Mouse (Mus musculus): ENCODE measurements around the gene Gnas.

The Gnas gene

DNA sequence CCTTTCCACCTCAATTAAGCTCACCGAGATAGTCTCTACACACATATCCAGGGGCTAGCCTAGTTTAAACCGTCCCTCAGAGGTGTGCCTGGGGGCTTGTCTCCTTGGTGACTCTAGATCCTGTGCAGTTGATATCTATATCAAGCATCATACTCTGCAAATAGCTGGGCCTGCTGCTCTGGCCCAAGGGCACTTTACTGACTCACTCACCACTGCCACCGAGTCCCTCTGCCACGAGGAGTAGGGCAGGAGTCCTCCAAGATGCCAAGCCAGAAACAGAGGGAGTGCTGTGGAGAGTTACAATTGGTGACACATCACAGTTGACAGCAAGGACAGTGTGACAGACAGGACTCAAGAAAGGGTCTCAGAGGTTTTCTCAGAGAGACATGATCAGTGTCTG lies 75.5 kb downstream of the Gnas start:
- DNase-seq (ENCODE audit: low spot score in 2 of 2): peak in 1 of 2 experiments; percentile 44

DNA sequence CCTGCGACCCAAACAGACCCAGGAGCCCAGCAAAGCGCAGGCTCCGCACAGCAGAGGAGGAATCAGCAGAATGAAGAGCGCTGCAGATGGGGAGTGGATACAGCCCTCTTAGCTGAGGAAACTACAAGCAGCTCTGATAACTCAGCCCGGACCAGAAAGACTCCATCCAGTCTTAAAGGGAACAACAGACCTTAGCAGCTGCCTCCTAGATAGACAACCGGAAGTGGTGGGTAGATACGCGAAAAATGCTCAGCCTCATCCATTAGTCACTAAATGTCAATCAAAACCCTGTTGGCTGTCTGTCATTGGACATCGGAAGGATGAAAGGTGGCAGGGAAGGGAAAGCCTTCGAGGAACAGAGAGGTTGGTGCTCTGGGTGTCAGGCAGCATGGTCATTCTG lies 82.5 kb downstream of the Gnas start:
- no peak for DNase-seq (ENCODE audit: low spot score in 2 of 2)

- DNase-seq (ENCODE audit: low spot score in 2 of 2): no peak
These were observed 96.9 kb downstream of the Gnas start for GRCm38 (mm10) chr2:174381021-174381420.

DNA sequence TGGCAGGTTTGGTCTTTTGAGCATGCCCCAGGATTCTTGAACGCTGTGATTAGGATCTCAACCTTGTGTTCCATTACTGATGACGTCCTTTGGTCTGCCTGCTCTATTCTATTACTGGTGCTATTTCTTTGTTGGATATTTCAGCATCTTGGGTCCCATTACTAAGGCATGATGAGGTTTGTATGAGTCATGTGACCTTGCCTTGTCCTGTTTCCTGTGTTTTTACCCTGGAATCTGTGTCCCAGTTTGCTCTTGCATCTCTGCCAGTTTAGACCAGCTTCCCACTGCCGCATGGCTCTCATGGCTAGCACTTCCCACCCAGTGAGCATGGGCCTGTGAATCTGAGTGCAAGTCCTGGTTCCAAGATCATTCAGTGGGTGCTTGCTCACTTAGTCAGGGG lies 107.8 kb downstream of the Gnas start:
- DNase-seq (ENCODE audit: low spot score in 2 of 2): no peak

DNA sequence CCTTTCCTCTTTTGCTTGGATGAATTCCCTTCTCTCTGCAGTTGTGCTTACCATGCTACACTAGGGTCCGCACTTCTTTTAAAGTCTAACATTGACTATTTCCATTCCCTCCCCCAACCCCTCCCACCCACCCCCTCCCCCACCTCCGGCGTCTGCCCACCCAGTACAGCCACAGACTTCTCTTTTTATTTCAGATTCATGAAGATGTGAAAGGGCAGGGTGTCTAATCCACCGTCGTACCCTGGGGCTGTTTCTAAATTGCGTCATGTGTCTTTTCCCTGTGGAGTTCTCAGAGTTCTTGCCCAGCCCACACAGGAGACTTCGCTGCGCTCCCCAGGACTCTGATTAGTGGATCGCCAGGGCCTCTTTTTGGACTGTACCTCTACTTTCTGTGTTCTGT lies 108.4 kb downstream of the Gnas start:
- DNase-seq (ENCODE audit: low spot score in 2 of 2): no peak

DNA sequence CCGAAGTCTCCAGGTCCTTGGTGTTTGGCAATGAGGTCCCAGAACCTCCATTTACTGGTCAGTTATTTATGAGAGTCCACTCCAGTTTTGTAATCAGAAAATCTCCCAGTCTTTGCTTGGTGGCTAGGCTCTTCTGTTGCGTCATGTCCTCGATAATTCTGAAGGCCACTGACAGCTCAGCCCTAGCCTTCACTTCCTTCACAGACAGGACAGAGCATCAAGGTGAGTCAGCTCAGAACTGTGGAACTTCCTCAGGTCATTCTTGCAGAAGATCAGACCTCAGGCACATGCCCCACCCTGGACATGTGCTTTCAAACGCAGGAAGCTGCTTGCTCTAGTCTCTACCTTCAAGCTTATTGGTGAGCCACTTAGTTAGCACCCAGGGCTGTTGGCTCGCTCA lies 109.3 kb downstream of the Gnas start:
- DNase-seq (ENCODE audit: low spot score in 2 of 2): no peak

Data from spleen, postnatal 4 days (tissue).